Mouse (Mus musculus) testis, adult 2 months (tissue): ENCODE data around the gene H2-T24.

Experiments
- CTCF ChIP-seq: fragments of 200-500 bp; IDR thresholded peaks from 2 replicates; pipeline ENCODE4 v1.5.1; 2012; ENCODE audit warnings: low read depth, mild to moderate bottlenecking, inconsistent platforms, low read length, moderate library complexity; ENCODE audit not compliant: control insufficient read depth, insufficient read depth, insufficient replicate concordance
- POLR2A ChIP-seq: fragments of 200-500 bp; IDR thresholded peaks from 2 replicates; pipeline ENCODE4 v1.6.1; 2012; ENCODE audit warnings: low read depth, mild to moderate bottlenecking, inconsistent platforms, low read length, moderate library complexity; ENCODE audit not compliant: control insufficient read depth

GRCm38 (mm10) chr17:36022098-36022497, 1.7 kb upstream of the H2-T24 start:
- TF ChIP-seq POLR2A (no peak), CTCF (no peak)
